Mouse (Mus musculus) heart, postnatal 4 days (tissue): ENCODE results near the gene Trarg1. TPM values are rescaled to one million over a fixed set of nuclear protein-coding genes. Genes with fewer than 3 reads are reported as not detected.
A peak's percentile ranks its signal among the peaks of the same experiment; 100 is the strongest.

Experiments
- DNase-seq: peaks from one replicate; pipeline ENCODE4 v3.0.0; 2021
- total RNA-seq, 2 experiments: library from RNA; stranded (reverse); gene quantifications; 2 replicates each; pipeline ENCODE4 v1.2.3; 2021

Trarg1 gene
- total RNA-seq, 2 experiments from 2014 or later, result 1.5 to 1.7 TPM

GRCm38 (mm10) chr11:76674199-76674598, 5.4 kb upstream of the Trarg1 start:
- no peak for DNase-seq

GRCm38 (mm10) chr11:76674704-76675103, 4.9 kb upstream of the Trarg1 start:
- no peak for DNase-seq

- no peak for DNase-seq
Measured at GRCm38 (mm10) chr11:76685604-76686003, 6.0 kb downstream of the Trarg1 start.

- no peak for DNase-seq
Measured at GRCm38 (mm10) chr11:76692096-76692495, 12.5 kb downstream of the Trarg1 start.

GRCm38 (mm10) chr11:76695810-76696209, 16.2 kb downstream of the Trarg1 start:
- no peak for DNase-seq

- no peak for DNase-seq
Measured at GRCm38 (mm10) chr11:76699626-76700025, 20.0 kb downstream of the Trarg1 start.

GRCm38 (mm10) chr11:76707656-76708055, 28.0 kb downstream of the Trarg1 start:
- DNase-seq, result no peak

- DNase-seq, result no peak
Measured at GRCm38 (mm10) chr11:76708066-76708465, 28.5 kb downstream of the Trarg1 start.

- no peak for DNase-seq
Measured at GRCm38 (mm10) chr11:76708881-76709280, 29.3 kb downstream of the Trarg1 start.

GRCm38 (mm10) chr11:76709625-76710452, 30.2 kb downstream of the Trarg1 start:
- peak; percentile 41 for DNase-seq

- DNase-seq, result no peak
Measured at GRCm38 (mm10) chr11:76717000-76717399, 37.4 kb downstream of the Trarg1 start.

GRCm38 (mm10) chr11:76723911-76724310, 44.3 kb downstream of the Trarg1 start:
- no peak for DNase-seq

- no peak for DNase-seq
Measured at GRCm38 (mm10) chr11:76728093-76728492, 48.5 kb downstream of the Trarg1 start.

GRCm38 (mm10) chr11:76730650-76731049, 51.0 kb downstream of the Trarg1 start:
- DNase-seq, result no peak

- DNase-seq, result no peak
Measured at GRCm38 (mm10) chr11:76734560-76734959, 55.0 kb downstream of the Trarg1 start.

- DNase-seq, result no peak
Measured at GRCm38 (mm10) chr11:76735753-76736324, 56.2 kb downstream of the Trarg1 start.

- DNase-seq, result peak; percentile 16
Measured at GRCm38 (mm10) chr11:76739125-76739524, 59.5 kb downstream of the Trarg1 start.

GRCm38 (mm10) chr11:76742511-76742910, 62.9 kb downstream of the Trarg1 start:
- DNase-seq, result no peak

GRCm38 (mm10) chr11:76744550-76744949, 64.9 kb downstream of the Trarg1 start:
- peak; percentile 65 for DNase-seq

- no peak for DNase-seq
Measured at GRCm38 (mm10) chr11:76745921-76746320, 66.3 kb downstream of the Trarg1 start.
